Mouse (Mus musculus) midbrain, postnatal 0 days (tissue): ENCODE measurements around the gene Scn10a. TPM values are rescaled to one million over a fixed set of nuclear protein-coding genes. Genes with fewer than 3 reads are reported as not detected.

Source experiments
- ATAC-seq: fragments of 200-750 bp; cut with Nextera tagmentation; 2 replicates; pipeline ENCODE4 v1.8.0; 2017; ENCODE audit warnings: moderate number of reproducible peaks, mild to moderate bottlenecking, moderate TSS enrichment, moderate library complexity; ENCODE audit not compliant: low FRiP score
- DNase-seq: peaks from one replicate; pipeline ENCODE4 v3.0.0-alpha.2; 2015; ENCODE audit warnings: low spot score
- H3K27ac ChIP-seq: fragments of 300-500 bp; sonication (generic); 2 replicates; pipeline ENCODE4 v1.5.1; 2014; ENCODE audit warnings: low read depth, mild to moderate bottlenecking, low read length, mixed read lengths
- H3K27me3 ChIP-seq: fragments of 300-500 bp; sonication (generic); 2 replicates; pipeline ENCODE4 v1.6.1; 2014; ENCODE audit warnings: low read length, control low read depth, mixed read lengths; ENCODE audit not compliant: insufficient read depth
- H3K36me3 ChIP-seq: fragments of 300-500 bp; sonication (generic); 2 replicates; pipeline ENCODE4 v1.6.1; 2014; ENCODE audit warnings: low read length, control low read depth, mixed read lengths; ENCODE audit not compliant: insufficient read depth
- H3K4me1 ChIP-seq: fragments of 300-500 bp; sonication (generic); 2 replicates; pipeline ENCODE4 v1.6.1; 2014; ENCODE audit warnings: mild to moderate bottlenecking, control low read depth, antibody characterized with exemption, low read length, mixed read lengths; ENCODE audit not compliant: insufficient read depth
- H3K4me2 ChIP-seq: fragments of 300-500 bp; sonication (generic); 2 replicates; pipeline ENCODE4 v1.6.1; 2014; ENCODE audit warnings: low read depth, mild to moderate bottlenecking, low read length, mixed read lengths; ENCODE audit not compliant: poor library complexity, severe bottlenecking
- H3K4me3 ChIP-seq: fragments of 300-500 bp; sonication (generic); 2 replicates; pipeline ENCODE4 v1.5.1; 2014; ENCODE audit warnings: low read depth, mild to moderate bottlenecking, low read length, moderate library complexity
- H3K9ac ChIP-seq: fragments of 300-500 bp; sonication (generic); replicated peaks from 2 replicates; pipeline ENCODE4 v1.6.1; 2014; ENCODE audit warnings: mild to moderate bottlenecking, low read length, moderate library complexity, mixed read lengths; ENCODE audit not compliant: poor library complexity, severe bottlenecking
- H3K9me3 ChIP-seq: fragments of 300-500 bp; sonication (generic); 2 replicates; pipeline ENCODE4 v1.6.1; 2016; ENCODE audit warnings: low read length, control low read depth
- CTCF ChIP-seq: IDR thresholded peaks from 2 replicates; pipeline ENCODE4 v1.5.1; 2016; ENCODE audit warnings: antibody characterized with exemption, mild to moderate bottlenecking
- WGBS: fragments of 180-500 bp; shearing (Covaris S2); extraction: QIAGEN DNeasy Blood & Tissue Kit; methylation state at CpG from one replicate; pipeline ENCODE4 v1.1.7; 2014; 5-methylcytosine and 5-hydroxymethylcytosine counted together
- polyA plus RNA-seq: library from polyadenylated mRNA; unstranded; fragments of >200 nt; fragmentation: Nextera tagmentation; extraction: Ambion mirVana; gene quantifications from 2 replicates; pipeline ENCODE4 v1.2.1, GENCODE M21; 2015
- total RNA-seq: library from RNA; depleted of rRNA; stranded (reverse); fragments of >200 nt; gene quantifications from 2 replicates; pipeline ENCODE4 v1.2.3, GENCODE M21; 2014; rRNA removed

Scn10a gene
- total and polyA plus RNA-seq, 2 experiments from 2014 or later, result not detected

DNA sequence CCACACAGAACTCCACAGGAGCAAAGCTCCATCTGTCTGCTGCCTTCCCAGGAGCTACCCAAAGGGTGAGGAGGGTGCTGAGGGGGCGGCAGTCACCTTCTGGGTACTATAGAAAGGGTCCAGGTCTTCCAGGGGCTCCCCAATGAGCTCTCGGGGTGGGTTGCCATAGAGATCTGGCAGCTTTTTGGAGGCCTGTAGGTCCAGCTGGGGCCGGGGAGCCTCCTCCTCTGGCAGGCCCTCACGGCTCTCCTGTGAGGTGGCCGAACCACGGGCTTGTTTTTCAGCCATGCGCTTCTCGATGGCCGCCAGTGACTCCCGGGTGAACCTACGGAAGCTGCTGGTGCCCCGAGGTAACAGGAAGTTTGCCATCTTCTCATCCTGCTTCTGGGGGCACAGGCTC lies 156.9 kb downstream of the Scn10a start:
- Histone ChIP-seq H3K4me2 (no peak overlapping the region), H3K9ac (no peak overlapping the region), H3K4me1 (no peaks in the 10 kb centered on the region), H3K27me3 (peaks cover 61% of the 10 kb centered on the region), H3K4me3 (no peak overlapping the region), H3K36me3 (no peaks in the 10 kb centered on the region), H3K27ac (no peak overlapping the region), H3K9me3 (no peaks in the 10 kb centered on the region)
- 53% methylated on average over 12 of the region's 12 CpGs for WGBS
- DNase-seq (no peak), ATAC-seq (no peak)
- TF ChIP-seq CTCF, result no peak

DNA sequence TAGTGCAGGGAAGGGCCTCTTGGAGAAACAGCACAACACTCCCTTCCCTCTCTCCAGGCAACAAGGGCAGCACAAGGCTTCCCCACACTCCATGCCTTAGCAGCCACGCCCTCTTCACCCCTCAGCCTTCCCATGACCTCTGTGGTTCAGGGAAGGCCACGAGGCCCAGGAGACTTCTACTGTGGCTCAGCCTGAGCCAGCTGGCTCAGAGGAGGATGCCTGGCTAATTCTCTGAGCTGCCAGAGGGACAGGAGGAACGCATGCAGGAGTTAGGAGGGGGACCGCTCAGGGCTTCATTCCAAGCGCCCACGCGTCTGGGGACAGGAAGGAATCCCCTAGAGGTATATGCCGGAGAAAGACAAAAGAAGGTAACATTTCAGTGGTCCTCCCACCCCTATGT lies 157.4 kb downstream of the Scn10a start:
- H3K9ac ChIP-seq, result no peak overlapping the region
- H3K36me3 ChIP-seq, result no peaks in the 10 kb centered on the region
- WGBS, result 56% methylated on average over 8 of the region's 8 CpGs
- no peak overlapping the region for H3K4me2 ChIP-seq
- no peak overlapping the region for H3K27ac ChIP-seq
- H3K4me3 ChIP-seq, result no peak overlapping the region
- no peak for TF ChIP-seq CTCF
- peak; percentile 14 for DNase-seq
- H3K9me3 ChIP-seq, result no peaks in the 10 kb centered on the region
- H3K27me3 ChIP-seq, result peaks cover 56% of the 10 kb centered on the region
- ATAC-seq, result no peak
- no peaks in the 10 kb centered on the region for H3K4me1 ChIP-seq

DNA sequence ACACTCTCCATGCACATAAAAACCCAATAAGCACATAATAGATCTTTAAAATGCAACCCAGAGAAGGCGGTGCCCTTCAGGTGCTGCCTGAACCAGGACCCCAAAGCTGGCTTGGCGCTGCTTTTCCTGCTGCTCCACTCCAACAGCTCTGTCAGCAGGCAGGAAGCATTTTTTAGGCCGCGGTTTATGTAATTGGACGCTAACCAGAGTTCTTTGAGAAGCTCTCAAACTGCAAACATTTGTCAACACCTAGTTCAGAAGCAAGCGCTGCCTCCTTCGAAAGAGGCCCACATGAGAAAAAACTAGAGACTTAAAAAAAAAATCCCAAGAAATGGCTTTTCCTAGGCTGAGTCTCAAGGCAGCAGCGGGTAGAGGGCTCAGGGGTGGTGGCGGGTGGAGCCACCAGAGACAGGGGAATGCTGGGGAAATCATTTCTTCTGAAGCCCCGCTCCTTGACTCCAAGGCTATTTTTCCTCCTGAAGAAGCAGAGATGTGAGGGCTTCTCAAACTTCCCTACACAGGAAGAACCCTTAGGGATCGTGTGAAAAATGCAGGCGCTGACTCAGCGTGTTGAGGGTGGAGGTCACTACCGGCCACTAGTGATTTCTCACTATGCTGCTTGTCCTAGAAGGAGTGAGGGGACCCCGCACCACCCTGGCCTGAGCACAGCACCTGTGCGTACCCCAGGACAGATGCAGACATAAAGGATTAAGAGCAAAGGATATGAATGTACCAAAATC lies 159.4 kb downstream of the Scn10a start:
- H3K9ac ChIP-seq, result no peak overlapping the region
- no peak overlapping the region for H3K4me2 ChIP-seq
- H3K27me3 ChIP-seq, result peaks cover 52% of the 10 kb centered on the region
- 77% methylated on average over 16 of the region's 16 CpGs for WGBS
- TF ChIP-seq CTCF, result no peak
- H3K36me3 ChIP-seq, result no peaks in the 10 kb centered on the region
- DNase-seq (no peak), ATAC-seq (no peak)
- H3K27ac ChIP-seq, result no peak overlapping the region
- no peaks in the 10 kb centered on the region for H3K9me3 ChIP-seq
- no peaks in the 10 kb centered on the region for H3K4me1 ChIP-seq
- H3K4me3 ChIP-seq, result no peak overlapping the region

Other genes with a start within 250 kb of the Scn10a start
- 1.2 and 1.4 TPM in 2 replicates for gene Scn5a, start 140.3 kb downstream of the Scn10a start, total RNA-seq
- gene Scn5a, start 140.3 kb downstream of the Scn10a start, polyA plus RNA-seq, result 0.36 and 0.38 TPM in 2 replicates
- gene Scn11a, start 106.1 kb upstream of the Scn10a start, total RNA-seq, result 0.47 and 0.60 TPM in 2 replicates
- 0.27 and 0.35 TPM in 2 replicates for gene Scn11a, start 106.1 kb upstream of the Scn10a start, polyA plus RNA-seq
- 53.0 and 75.3 TPM in 2 replicates for gene Wdr48, start 175.6 kb upstream of the Scn10a start, total RNA-seq
- 48.8 and 49.5 TPM in 2 replicates for gene Wdr48, start 175.6 kb upstream of the Scn10a start, polyA plus RNA-seq
- 19.0 and 22.2 TPM in 2 replicates for gene Gorasp1, start 218.2 kb upstream of the Scn10a start, total RNA-seq
- 25.0 and 26.2 TPM in 2 replicates for gene Gorasp1, start 218.2 kb upstream of the Scn10a start, polyA plus RNA-seq
- gene Ttc21a, start 218.3 kb upstream of the Scn10a start, total RNA-seq, result 4.6 and 4.9 TPM in 2 replicates
- gene Ttc21a, start 218.3 kb upstream of the Scn10a start, polyA plus RNA-seq, result 1.1 and 1.4 TPM in 2 replicates